Mouse (Mus musculus) hindbrain, embryonic 11.5 days (tissue): ENCODE measurements at regions not wholly inside any gene's neighbourhood (a gene's known extent, or its start where the extent isn't known, plus 50 kb on each side); places are given as distances from the start of the nearest gene placed in this dataset.
"Not testable (repeated sequence)": the region's sequence is repeated elsewhere in the genome, so short reads cannot be mapped to it uniquely, and the experiment has no call there.

Source experiments
- ATAC-seq: fragments of 200-750 bp; cut with Nextera tagmentation; 2 replicates; pipeline ENCODE4 v1.8.0; 2017; ENCODE audit warnings: mild to moderate bottlenecking, moderate TSS enrichment, moderate library complexity; ENCODE audit not compliant: low FRiP score
- DNase-seq: peaks from one replicate; pipeline ENCODE4 v3.0.0-alpha.2; 2015; ENCODE audit warnings: low spot score
- H3K27ac ChIP-seq: fragments of 300-500 bp; sonication (generic); 2 replicates; pipeline ENCODE4 v1.5.1; 2014; ENCODE audit warnings: mild to moderate bottlenecking, low read depth, low read length
- H3K27me3 ChIP-seq: fragments of 300-500 bp; sonication (generic); 2 replicates; pipeline ENCODE4 v1.6.1; 2014; ENCODE audit warnings: mild to moderate bottlenecking, low read length, moderate library complexity, mixed read lengths; ENCODE audit not compliant: control insufficient read depth, insufficient read depth
- H3K36me3 ChIP-seq: fragments of 300-500 bp; sonication (generic); 2 replicates; pipeline ENCODE4 v1.6.1; 2014; ENCODE audit warnings: mild to moderate bottlenecking, low read length, moderate library complexity, mixed read lengths; ENCODE audit not compliant: control insufficient read depth, insufficient read depth
- H3K4me1 ChIP-seq: fragments of 300-500 bp; sonication (generic); replicated peaks from 2 replicates; pipeline ENCODE4 v1.6.1; 2014; ENCODE audit warnings: low read length, mixed read lengths; ENCODE audit not compliant: control insufficient read depth, insufficient read depth
- H3K4me2 ChIP-seq: fragments of 300-500 bp; sonication (generic); replicated peaks from 2 replicates; pipeline ENCODE4 v1.6.1; 2014; ENCODE audit warnings: mild to moderate bottlenecking, low read depth, low read length
- H3K4me3 ChIP-seq: fragments of 300-500 bp; sonication (generic); 2 replicates; pipeline ENCODE4 v1.5.1; 2014; ENCODE audit warnings: low read depth, low read length
- H3K9ac ChIP-seq: fragments of 300-500 bp; sonication (generic); 2 replicates; pipeline ENCODE4 v1.6.1; 2014; ENCODE audit warnings: low read depth, low read length
- H3K9me3 ChIP-seq: fragments of 300-500 bp; sonication (generic); 2 replicates; pipeline ENCODE4 v1.6.1; 2016; ENCODE audit warnings: low read length; ENCODE audit not compliant: control insufficient read depth
- WGBS: fragments of 180-500 bp; shearing (Covaris S2); extraction: QIAGEN DNeasy Blood & Tissue Kit; methylation state at CpG from one replicate; pipeline ENCODE4 v1.1.7; 2014; 5-methylcytosine and 5-hydroxymethylcytosine counted together

- WGBS, result 73% methylated on average over 12 of the region's 12 CpGs
- H3K27ac ChIP-seq, result no peak overlapping the region
- no peak overlapping the region for H3K4me3 ChIP-seq
- H3K9ac ChIP-seq, result no peak overlapping the region
- no peaks in the 10 kb centered on the region for H3K36me3 ChIP-seq
- H3K4me2 ChIP-seq, result no peak overlapping the region
- no peaks in the 10 kb centered on the region for H3K27me3 ChIP-seq
- ATAC-seq (no peak), DNase-seq (peak; percentile 10)
- H3K4me1 ChIP-seq, result no peaks in the 10 kb centered on the region
- H3K9me3 ChIP-seq, result no peaks in the 10 kb centered on the region
These were observed 138.5 kb upstream of the Mon1b start for GRCm38 (mm10) chr8:113496896-113497295.

DNA sequence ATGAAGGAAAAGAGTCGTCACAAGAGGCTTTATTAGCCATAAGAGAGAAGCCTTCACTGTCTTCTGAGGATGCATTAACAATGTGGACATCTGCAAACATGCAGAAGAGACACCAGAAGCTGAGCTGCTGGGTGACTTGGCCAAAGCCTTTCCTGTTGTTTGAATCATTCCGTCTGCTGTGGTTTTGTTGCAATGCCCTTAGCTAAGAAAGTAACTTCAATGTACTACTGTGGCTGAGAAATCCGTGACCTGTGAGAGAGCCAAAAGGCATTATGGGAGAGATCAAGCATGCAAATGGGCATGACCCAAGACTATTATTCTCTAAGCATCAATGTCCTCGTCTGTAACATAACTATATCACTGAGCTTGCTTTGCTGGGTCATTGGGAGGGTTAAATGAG, 132.7 kb upstream of the Mon1b start:
- no peak overlapping the region for H3K4me2 ChIP-seq
- H3K4me3 ChIP-seq, result no peak overlapping the region
- H3K9me3 ChIP-seq, result no peaks in the 10 kb centered on the region
- ATAC-seq (no peak), DNase-seq (no peak)
- no peak overlapping the region for H3K27ac ChIP-seq
- H3K36me3 ChIP-seq, result no peaks in the 10 kb centered on the region
- WGBS, result 51% methylated on average over 4 of the region's 4 CpGs
- H3K9ac ChIP-seq, result no peak overlapping the region
- no peaks in the 10 kb centered on the region for H3K4me1 ChIP-seq
- no peaks in the 10 kb centered on the region for H3K27me3 ChIP-seq

- WGBS, result 92% methylated on average over 4 of the region's 4 CpGs
- Histone ChIP-seq H3K9me3 (no peaks in the 10 kb centered on the region), H3K4me2 (no peak overlapping the region), H3K4me1 (no peaks in the 10 kb centered on the region), H3K4me3 (no peak overlapping the region), H3K27me3 (no peaks in the 10 kb centered on the region), H3K27ac (no peak overlapping the region), H3K36me3 (no peaks in the 10 kb centered on the region), H3K9ac (no peak overlapping the region)
- DNase-seq (no peak), ATAC-seq (no peak)
These were observed 122.5 kb upstream of the Mon1b start for GRCm38 (mm10) chr8:113512856-113513255.

DNA sequence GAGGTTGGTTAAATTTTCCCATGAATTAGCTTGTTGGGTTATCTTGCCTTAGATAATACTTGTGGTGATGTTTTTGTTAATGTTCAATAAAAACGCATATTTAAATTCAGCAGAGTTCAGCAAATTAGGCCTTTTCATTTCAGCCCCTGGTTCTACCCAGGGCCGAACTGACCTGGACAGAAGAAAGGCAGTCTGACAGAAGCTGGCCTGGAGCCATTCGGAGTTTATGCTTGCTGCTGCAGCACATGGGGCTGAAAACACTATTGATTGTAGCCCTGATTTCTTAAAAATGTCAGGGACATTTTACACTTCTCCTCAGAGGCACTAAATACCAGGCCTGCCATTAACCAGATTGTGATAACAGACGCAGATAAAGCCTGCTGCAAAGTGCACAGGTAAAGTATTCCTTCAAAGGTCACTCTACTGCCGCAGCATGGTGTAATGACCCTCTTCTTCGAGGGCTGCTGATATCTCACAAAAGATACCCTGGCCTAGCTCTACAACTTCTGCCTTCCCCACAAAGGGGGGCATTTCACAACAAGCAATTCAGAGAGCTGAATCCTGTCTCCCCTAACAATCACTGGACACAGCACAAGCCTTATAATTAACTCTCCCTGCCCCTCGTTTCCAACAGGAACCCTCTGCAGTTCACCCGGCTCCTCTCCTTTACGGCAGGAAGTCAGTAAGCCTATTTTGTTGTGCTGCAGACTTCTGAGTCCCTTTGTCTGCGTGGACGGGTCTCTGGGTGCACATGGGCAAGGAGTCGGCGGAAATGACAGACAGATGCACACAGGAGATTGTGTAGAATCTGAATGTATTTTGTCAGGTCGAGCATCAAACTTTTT, 121.3 kb upstream of the Mon1b start:
- ATAC-seq (no peak), DNase-seq (no peak)
- H3K9ac ChIP-seq, result no peak overlapping the region
- no peak overlapping the region for H3K4me3 ChIP-seq
- 73% methylated on average over 14 of the region's 14 CpGs for WGBS
- H3K27ac ChIP-seq, result no peak overlapping the region
- H3K4me2 ChIP-seq, result no peak overlapping the region
- no peaks in the 10 kb centered on the region for H3K27me3 ChIP-seq
- no peaks in the 10 kb centered on the region for H3K9me3 ChIP-seq
- H3K4me1 ChIP-seq, result no peaks in the 10 kb centered on the region
- no peaks in the 10 kb centered on the region for H3K36me3 ChIP-seq

DNA sequence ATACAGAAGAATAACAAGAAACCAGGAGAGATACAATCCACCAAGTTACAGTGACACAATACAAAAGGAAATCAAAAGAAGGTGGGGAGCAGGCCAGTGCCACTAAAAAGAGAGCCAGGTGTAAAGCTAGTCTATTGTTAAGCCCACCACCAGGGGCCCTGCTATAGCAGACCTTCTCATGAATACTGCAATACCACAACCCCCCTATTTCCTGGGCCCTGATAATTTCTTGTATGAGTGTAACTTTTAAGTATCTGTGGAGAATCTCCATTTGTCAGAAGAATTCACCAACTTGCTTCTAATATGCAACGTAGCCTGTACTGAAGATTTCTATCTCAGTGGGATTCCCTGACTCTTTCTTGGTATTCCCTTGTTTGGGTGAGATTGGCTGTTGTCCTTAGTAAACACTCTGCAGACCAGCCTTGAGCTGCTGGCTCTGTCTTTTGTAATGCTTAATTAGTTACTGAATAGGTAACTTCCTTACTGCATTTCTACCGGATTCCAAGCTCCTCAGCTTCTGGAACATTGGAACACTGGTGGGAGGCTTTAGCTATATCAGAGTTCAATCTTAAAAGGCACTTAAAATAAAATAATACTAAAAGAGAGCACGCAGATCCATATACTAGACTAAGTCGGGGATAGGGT, 120.5 kb upstream of the Mon1b start:
- not testable (repeated sequence) for ATAC-seq, DNase-seq, H3K36me3 ChIP-seq, H3K9ac ChIP-seq, H3K4me3 ChIP-seq, H3K9me3 ChIP-seq, H3K27me3 ChIP-seq, H3K27ac ChIP-seq, H3K4me2 ChIP-seq, H3K4me1 ChIP-seq
- WGBS, result 69% methylated on average over 4 of the region's 4 CpGs

GRCm38 (mm10) chr8:113516176-113516575, 119.2 kb upstream of the Mon1b start:
- H3K27ac ChIP-seq, result no peak overlapping the region
- no peaks in the 10 kb centered on the region for H3K4me1 ChIP-seq
- no peak for DNase-seq
- no peak overlapping the region for H3K4me2 ChIP-seq
- ATAC-seq, result no peak
- no peaks in the 10 kb centered on the region for H3K36me3 ChIP-seq
- H3K9me3 ChIP-seq, result no peaks in the 10 kb centered on the region
- H3K27me3 ChIP-seq, result no peaks in the 10 kb centered on the region
- WGBS, result 87% methylated on average over 7 of the region's 7 CpGs
- H3K4me3 ChIP-seq, result no peak overlapping the region
- H3K9ac ChIP-seq, result no peak overlapping the region

DNA sequence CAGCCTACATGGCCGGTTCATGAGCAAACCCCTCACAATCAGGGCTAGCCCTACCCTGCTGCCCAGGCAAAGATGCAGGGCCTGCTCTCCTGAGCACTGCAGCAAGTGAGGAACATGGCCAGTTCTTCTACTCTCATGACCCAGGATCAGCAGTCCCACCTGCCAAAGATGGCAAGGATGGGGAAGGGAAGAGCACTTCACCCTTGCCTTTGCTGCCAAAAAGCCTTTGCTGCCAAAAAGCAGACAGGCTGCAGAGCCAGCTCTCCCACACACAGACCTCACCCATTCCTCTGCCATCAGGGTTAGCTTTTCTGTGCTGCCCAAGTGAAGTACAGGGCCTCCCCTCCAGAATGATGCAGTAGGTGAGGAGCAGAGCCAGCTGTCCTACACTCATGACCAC, 117.5 kb upstream of the Mon1b start:
- H3K27me3 ChIP-seq, result no peaks in the 10 kb centered on the region
- H3K4me1 ChIP-seq, result no peaks in the 10 kb centered on the region
- no peak overlapping the region for H3K27ac ChIP-seq
- WGBS, result 81% methylated on average over 1 of the region's 1 CpGs
- DNase-seq (no peak), ATAC-seq (no peak)
- no peak overlapping the region for H3K4me2 ChIP-seq
- H3K9me3 ChIP-seq, result no peaks in the 10 kb centered on the region
- H3K4me3 ChIP-seq, result no peak overlapping the region
- H3K36me3 ChIP-seq, result no peaks in the 10 kb centered on the region
- no peak overlapping the region for H3K9ac ChIP-seq

GRCm38 (mm10) chr8:113523561-113523960, 111.8 kb upstream of the Mon1b start:
- Histone ChIP-seq H3K9me3 (no peaks in the 10 kb centered on the region), H3K9ac (no peak overlapping the region), H3K27ac (no peak overlapping the region), H3K27me3 (no peaks in the 10 kb centered on the region), H3K4me2 (no peak overlapping the region), H3K4me3 (no peak overlapping the region), H3K36me3 (no peaks in the 10 kb centered on the region), H3K4me1 (no peaks in the 10 kb centered on the region)
- WGBS, result 76% methylated on average over 1 of the region's 1 CpGs
- DNase-seq (no peak), ATAC-seq (no peak)

- H3K27ac ChIP-seq, result no peak overlapping the region
- no peak overlapping the region for H3K4me3 ChIP-seq
- no peak overlapping the region for H3K4me2 ChIP-seq
- DNase-seq, result no peak
- H3K4me1 ChIP-seq, result no peaks in the 10 kb centered on the region
- no peaks in the 10 kb centered on the region for H3K27me3 ChIP-seq
- 73% methylated on average over 10 of the region's 10 CpGs for WGBS
- H3K36me3 ChIP-seq, result no peaks in the 10 kb centered on the region
- no peaks in the 10 kb centered on the region for H3K9me3 ChIP-seq
- ATAC-seq, result no peak
- no peak overlapping the region for H3K9ac ChIP-seq
These were observed 104.2 kb upstream of the Mon1b start for GRCm38 (mm10) chr8:113531116-113531665.
